Mouse (Mus musculus): ENCODE results near the gene Best3. TPM values are rescaled to one million over a fixed set of nuclear protein-coding genes. Genes with fewer than 3 reads are reported as not detected.

Gene Best3
- total and polyA plus RNA-seq, 2 experiments from 2014 or later, result 0.57 to 1.1 TPM

- no peak for TF ChIP-seq CTCF (IDR thresholded peaks at IDR 0.05; ENCODE audit: low read depth)
- TF ChIP-seq EP300 (IDR thresholded peaks at IDR 0.05; ENCODE audit: low read depth), result no peak
- no peak overlapping the region for H3K4me2 ChIP-seq (ENCODE audit: low read depth, low read length)
- no peaks in the 10 kb centered on the region for H3K9me3 ChIP-seq (replicated peaks; ENCODE audit: control insufficient read depth, low read length)
- no peaks in the 10 kb centered on the region for H3K36me3 ChIP-seq (replicated peaks; ENCODE audit: control insufficient read depth, insufficient read depth, low read length)
- no peak for DNase-seq (ENCODE audit: low spot score)
- WGBS, result 63% methylated on average over 6 of the region's 6 CpGs
- H3K27me3 ChIP-seq (ENCODE audit: control insufficient read depth, insufficient read depth, low read length), result no peaks in the 10 kb centered on the region
- H3K4me1 ChIP-seq (ENCODE audit: control insufficient read depth, insufficient read depth), result peaks cover 17% of the 10 kb centered on the region
- no peak overlapping the region for H3K9ac ChIP-seq (replicated peaks; ENCODE audit: low read depth, low read length)
- H3K4me3 ChIP-seq (ENCODE audit: low read depth, low read length), result no peak overlapping the region
- ATAC-seq (ENCODE audit: insufficient read depth, low read depth), result 0 out of 2 replicates have a peak, but pooled peaks have one; percentile 9
- H3K27ac ChIP-seq (ENCODE audit: low read depth), result peak overlapping the region; percentile 78
Measured at GRCm38 (mm10) chr10:116995584-116996235, 9.6 kb downstream of the Best3 start.

GRCm38 (mm10) chr10:116996236-116996600, 10.1 kb downstream of the Best3 start:
- H3K4me2 ChIP-seq (ENCODE audit: low read depth, low read length), result no peak overlapping the region
- H3K36me3 ChIP-seq (replicated peaks; ENCODE audit: control insufficient read depth, insufficient read depth, low read length), result no peaks in the 10 kb centered on the region
- H3K9ac ChIP-seq (replicated peaks; ENCODE audit: low read depth, low read length), result no peak overlapping the region
- H3K4me3 ChIP-seq (ENCODE audit: low read depth, low read length), result no peak overlapping the region
- peaks cover 17% of the 10 kb centered on the region for H3K4me1 ChIP-seq (ENCODE audit: control insufficient read depth, insufficient read depth)
- peak overlapping the region; percentile 78 for H3K27ac ChIP-seq (ENCODE audit: low read depth)
- no peaks in the 10 kb centered on the region for H3K27me3 ChIP-seq (ENCODE audit: control insufficient read depth, insufficient read depth, low read length)
- peak; percentile 93 for ATAC-seq (ENCODE audit: insufficient read depth, low read depth)
- WGBS, result 23% methylated on average over 6 of the region's 6 CpGs
- no peak for TF ChIP-seq CTCF (IDR thresholded peaks at IDR 0.05; ENCODE audit: low read depth)
- TF ChIP-seq EP300 (IDR thresholded peaks at IDR 0.05; ENCODE audit: low read depth), result peak; percentile 59; the same call in 1 of the 2 replicates
- no peaks in the 10 kb centered on the region for H3K9me3 ChIP-seq (replicated peaks; ENCODE audit: control insufficient read depth, low read length)
- peak; percentile 90 for DNase-seq (ENCODE audit: low spot score)

GRCm38 (mm10) chr10:116998716-116999455, 12.8 kb downstream of the Best3 start:
- WGBS, result 69% methylated on average over 17 of the region's 17 CpGs
- H3K9ac ChIP-seq (replicated peaks; ENCODE audit: low read depth, low read length), result no peak overlapping the region
- no peak for TF ChIP-seq EP300 (IDR thresholded peaks at IDR 0.05; ENCODE audit: low read depth)
- no peak for TF ChIP-seq CTCF (IDR thresholded peaks at IDR 0.05; ENCODE audit: low read depth)
- no peak overlapping the region for H3K4me3 ChIP-seq (ENCODE audit: low read depth, low read length)
- DNase-seq (ENCODE audit: low spot score) (no peak), ATAC-seq (ENCODE audit: insufficient read depth, low read depth) (no peak)
- no peaks in the 10 kb centered on the region for H3K27me3 ChIP-seq (ENCODE audit: control insufficient read depth, insufficient read depth, low read length)
- no peak overlapping the region for H3K4me2 ChIP-seq (ENCODE audit: low read depth, low read length)
- H3K9me3 ChIP-seq (replicated peaks; ENCODE audit: control insufficient read depth, low read length), result no peaks in the 10 kb centered on the region
- no peaks in the 10 kb centered on the region for H3K36me3 ChIP-seq (replicated peaks; ENCODE audit: control insufficient read depth, insufficient read depth, low read length)
- peaks cover 17% of the 10 kb centered on the region for H3K4me1 ChIP-seq (ENCODE audit: control insufficient read depth, insufficient read depth)
- no peak overlapping the region for H3K27ac ChIP-seq (ENCODE audit: low read depth)

- H3K4me2 ChIP-seq (ENCODE audit: low read depth, low read length), result peak overlapping the region; percentile 22; the same call in 1 of the 2 replicates
- no peaks in the 10 kb centered on the region for H3K9me3 ChIP-seq (replicated peaks; ENCODE audit: control insufficient read depth, low read length)
- peaks cover 11% of the 10 kb centered on the region for H3K4me1 ChIP-seq (ENCODE audit: control insufficient read depth, insufficient read depth)
- H3K27me3 ChIP-seq (ENCODE audit: control insufficient read depth, insufficient read depth, low read length), result no peaks in the 10 kb centered on the region
- ATAC-seq (ENCODE audit: insufficient read depth, low read depth) (peak; percentile 15; the same call in 1 of the 2 replicates), DNase-seq (ENCODE audit: low spot score) (peak; percentile 37)
- 0 out of 2 replicates have a peak overlapping the region, but pooled peaks have one; percentile 39 for H3K27ac ChIP-seq (ENCODE audit: low read depth)
- TF ChIP-seq EP300 (IDR thresholded peaks at IDR 0.05; ENCODE audit: low read depth), result no peak
- H3K36me3 ChIP-seq (replicated peaks; ENCODE audit: control insufficient read depth, insufficient read depth, low read length), result no peaks in the 10 kb centered on the region
- no peak overlapping the region for H3K4me3 ChIP-seq (ENCODE audit: low read depth, low read length)
- 30% methylated on average over 12 of the region's 12 CpGs for WGBS
- H3K9ac ChIP-seq (replicated peaks; ENCODE audit: low read depth, low read length), result 0 out of 2 replicates have a peak overlapping the region, but pooled peaks have one; percentile 23
Measured at GRCm38 (mm10) chr10:117000975-117001374, 14.9 kb downstream of the Best3 start.

GRCm38 (mm10) chr10:117004695-117005094, 18.6 kb downstream of the Best3 start:
- DNase-seq (ENCODE audit: low spot score) (no peak), ATAC-seq (ENCODE audit: insufficient read depth, low read depth) (no peak)

More at GRCm38 (mm10) chr10:117004695-117005094, 18.6 kb downstream of the Best3 start:
- Histone ChIP-seq H3K4me1 (ENCODE audit: control insufficient read depth, insufficient read depth) (peaks cover 4% of the 10 kb centered on the region; the same call in 1 of the 2 replicates), H3K27me3 (ENCODE audit: control insufficient read depth, insufficient read depth, low read length) (no peaks in the 10 kb centered on the region), H3K9me3 (replicated peaks; ENCODE audit: control insufficient read depth, low read length) (no peaks in the 10 kb centered on the region), H3K36me3 (replicated peaks; ENCODE audit: control insufficient read depth, insufficient read depth, low read length) (no peaks in the 10 kb centered on the region), H3K4me2 (ENCODE audit: low read depth, low read length) (no peak overlapping the region), H3K4me3 (ENCODE audit: low read depth, low read length) (no peak overlapping the region), H3K9ac (replicated peaks; ENCODE audit: low read depth, low read length) (no peak overlapping the region), H3K27ac (ENCODE audit: low read depth) (no peak overlapping the region)
- no peak for TF ChIP-seq EP300 (IDR thresholded peaks at IDR 0.05; ENCODE audit: low read depth)
- TF ChIP-seq CTCF (IDR thresholded peaks at IDR 0.05; ENCODE audit: low read depth), result no peak
- WGBS, result 88% methylated on average over 5 of the region's 5 CpGs
